Mouse (Mus musculus): ENCODE data around the gene Depp1.

DNA sequence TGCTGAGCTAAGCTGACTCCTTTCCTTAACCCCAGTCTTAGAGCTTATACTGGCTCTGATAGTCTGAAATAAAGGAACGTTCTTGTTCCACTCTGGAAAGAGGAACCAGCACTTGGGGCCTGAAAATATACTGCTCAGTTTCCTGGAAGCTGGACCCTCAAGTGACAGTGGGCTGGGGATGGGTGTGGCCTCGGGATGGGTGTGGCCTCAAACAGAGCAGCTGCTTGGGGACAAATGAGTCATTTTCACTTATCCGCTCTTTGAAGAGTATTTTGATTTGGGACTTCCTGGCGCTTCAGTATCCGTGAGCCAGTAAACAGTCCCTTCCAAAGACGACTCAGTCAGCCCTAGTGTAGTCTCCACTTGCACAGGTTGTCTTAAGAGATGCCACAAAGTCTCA, 31.9 kb downstream of the Depp1 start:
- TF ChIP-seq POLR2A (IDR thresholded peaks at IDR 0.05; ENCODE audit: borderline replicate concordance, extremely low read depth, low read depth, low read length) (no peak), CTCF (IDR thresholded peaks at IDR 0.05; ENCODE audit: insufficient read depth, low read length) (no peak)

All from lung, adult 2 months (tissue).